Mouse (Mus musculus) stomach, embryonic 14.5 days (tissue): ENCODE data around the gene Bsph2. TPM values are rescaled to one million over a fixed set of nuclear protein-coding genes. Genes with fewer than 3 reads are reported as not detected.

Experiments used
- ATAC-seq: fragments of 200-750 bp; cut with Nextera tagmentation; 2 replicates; pipeline ENCODE4 v1.8.0; 2017; ENCODE audit warnings: low read depth, moderate TSS enrichment; ENCODE audit not compliant: insufficient number of reproducible peaks, insufficient read depth, low FRiP score
- H3K27ac ChIP-seq: fragments of 300-500 bp; sonication (generic); 2 replicates; pipeline ENCODE4 v1.5.1; 2014; ENCODE audit warnings: mild to moderate bottlenecking, low read length, moderate library complexity, mixed read lengths
- H3K27me3 ChIP-seq: fragments of 300-500 bp; sonication (generic); 2 replicates; pipeline ENCODE4 v1.6.1; 2014; ENCODE audit warnings: low read length, control low read depth, mixed read lengths; ENCODE audit not compliant: control insufficient read depth, insufficient read depth
- H3K36me3 ChIP-seq: fragments of 300-500 bp; sonication (generic); 2 replicates; pipeline ENCODE4 v1.6.1; 2014; ENCODE audit warnings: mild to moderate bottlenecking, control low read depth, low read length, moderate library complexity, mixed read lengths; ENCODE audit not compliant: control insufficient read depth, insufficient read depth
- H3K4me1 ChIP-seq: fragments of 300-500 bp; sonication (generic); 2 replicates; pipeline ENCODE4 v1.6.1; 2014; ENCODE audit warnings: low read length, control low read depth, mixed read lengths; ENCODE audit not compliant: control insufficient read depth, insufficient read depth
- H3K4me2 ChIP-seq: fragments of 300-500 bp; sonication (generic); replicated peaks from 2 replicates; pipeline ENCODE4 v1.6.1; 2014; ENCODE audit warnings: low read depth, low read length, control low read depth
- H3K4me3 ChIP-seq: fragments of 300-500 bp; sonication (generic); 2 replicates; pipeline ENCODE4 v1.5.1; 2014; ENCODE audit warnings: low read depth, low read length, control low read depth
- H3K9ac ChIP-seq: fragments of 300-500 bp; sonication (generic); replicated peaks from 2 replicates; pipeline ENCODE4 v1.6.1; 2014; ENCODE audit warnings: low read depth, mild to moderate bottlenecking, control low read depth, low read length, moderate library complexity, mixed read lengths
- H3K9me3 ChIP-seq: fragments of 300-500 bp; sonication (generic); 2 replicates; pipeline ENCODE4 v1.6.1; 2016; ENCODE audit warnings: low read depth, low read length, control low read depth; ENCODE audit not compliant: control insufficient read depth
- WGBS: fragments of 180-500 bp; shearing (Covaris S2); extraction: QIAGEN DNeasy Blood & Tissue Kit; methylation state at CpG from one replicate; pipeline ENCODE4 v1.1.7; 2014; 5-methylcytosine and 5-hydroxymethylcytosine counted together
- polyA plus RNA-seq: library from polyadenylated mRNA; unstranded; fragments of >200 nt; fragmentation: Nextera tagmentation; extraction: Ambion mirVana; gene quantifications from 2 replicates; pipeline ENCODE4 v1.2.1, GENCODE M21; 2014

Bsph2 gene
- not detected in 2 replicates for polyA plus RNA-seq

DNA sequence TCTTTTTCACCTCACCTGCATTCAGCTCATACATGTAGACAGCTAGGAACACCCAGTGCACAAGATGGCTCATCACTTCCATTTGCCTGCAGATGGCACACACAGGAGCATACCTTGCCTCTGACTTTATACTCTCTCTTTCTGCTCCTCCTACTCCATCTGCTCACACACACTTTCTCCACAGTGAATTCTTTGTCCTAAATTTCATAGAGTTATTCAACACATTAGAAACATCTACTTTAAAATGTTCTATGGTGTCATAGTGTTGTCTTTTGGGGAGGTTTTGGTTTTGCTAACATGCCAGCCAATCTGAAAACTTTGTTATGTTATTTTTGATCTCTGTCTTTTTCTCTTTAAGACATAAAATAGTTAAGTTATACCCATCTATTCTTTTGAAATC, at the start of gene Bsph2:
Bsph2 (minus strand) TSS at position 101 of the 400 bp plus-strand sequence.
- no peak for ATAC-seq
- Histone ChIP-seq H3K4me2 (no peak within 1 kb of the TSS), H3K4me1 (no peaks in the 10 kb centered on the region), H3K4me3 (no peak within 1 kb of the TSS), H3K9ac (no peak within 1 kb of the TSS), H3K36me3 (no peaks in the 10 kb centered on the region), H3K9me3 (no peaks in the 10 kb centered on the region), H3K27me3 (no peaks in the 10 kb centered on the region), H3K27ac (no peak within 1 kb of the TSS)

DNA sequence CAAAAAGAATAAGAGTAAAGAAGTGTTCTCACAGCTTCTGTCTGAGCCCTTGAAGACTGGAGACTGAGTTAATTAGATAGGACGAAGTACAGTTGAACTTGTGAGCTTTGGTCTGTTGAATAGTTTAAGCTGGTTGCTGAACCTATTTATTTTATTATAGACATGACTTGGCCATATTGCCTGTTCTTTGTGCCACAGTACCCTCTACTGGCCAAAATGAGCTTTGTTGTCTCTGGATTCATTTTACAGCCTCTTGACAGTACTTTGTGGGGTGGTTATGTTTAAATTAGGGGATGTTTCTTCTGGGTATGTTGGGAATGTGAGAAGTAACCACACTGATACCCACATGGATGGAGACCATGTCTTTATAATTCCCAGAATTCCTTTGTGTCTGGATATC, 59.3 kb downstream of the Bsph2 start:
- Histone ChIP-seq H3K27ac (no peak overlapping the region), H3K36me3 (no peaks in the 10 kb centered on the region)
- WGBS = 76% methylated on average over 1 of the region's 1 CpGs

More for the DNA sequence above, 59.3 kb downstream of the Bsph2 start:
- Histone ChIP-seq H3K9ac (no peak overlapping the region), H3K4me2 (no peak overlapping the region), H3K9me3 (no peaks in the 10 kb centered on the region), H3K4me1 (no peaks in the 10 kb centered on the region), H3K4me3 (no peak overlapping the region), H3K27me3 (no peaks in the 10 kb centered on the region)
- ATAC-seq = no peak

Other genes starting within 250 kb of the Bsph2 start
- gene Pla2g4c, start 246.4 kb downstream of the Bsph2 start, polyA plus RNA-seq = 1.1 and 1.3 TPM in 2 replicates
- gene Cabp5, start 172.9 kb downstream of the Bsph2 start, polyA plus RNA-seq = 0.17 TPM in 1 of 2 replicates, not detected in the other
- gene Bsph1, start 120.2 kb downstream of the Bsph2 start, polyA plus RNA-seq = not detected in 2 replicates
- not detected in 2 replicates for gene Sult2a5, start 52.9 kb upstream of the Bsph2 start, polyA plus RNA-seq
- gene Sult2a2, start 162.4 kb upstream of the Bsph2 start, polyA plus RNA-seq = not detected in 2 replicates